Mouse (Mus musculus) central nervous system, embryonic 11.5 days (tissue): Measurements from ENCODE around the gene Samd1. TPM values are rescaled to one million over a fixed set of nuclear protein-coding genes. Genes with fewer than 3 reads are reported as not detected.

Experiments used
- polyA plus RNA-seq: library from polyadenylated mRNA; depleted of rRNA; stranded (reverse); fragments of >200 nt; gene quantifications from 2 replicates; pipeline ENCODE4 v1.2.3, GENCODE M21; 2012; rRNA removed

Gene Samd1
- 74.9 and 84.6 TPM in 2 replicates for polyA plus RNA-seq

GRCm38 (mm10) chr8:83997511-83998141 lies at the start of gene Samd1:
TSS of gene Samd1 (plus strand) at chr8:83997672.

GRCm38 (mm10) chr8:83955106-83955957 lies 42.1 kb upstream of the Samd1 start, which contains the start of the genes Gm10644 and Asf1b:
TSS of gene Gm10644 (minus strand) at chr8:83955205.
TSS of gene Asf1b (plus strand) at chr8:83955507.

GRCm38 (mm10) chr8:83972150-83973120 lies 25.0 kb upstream of the Samd1 start, which contains the start of gene Prkaca:
TSS of gene Prkaca (plus strand) at chr8:83972993.

GRCm38 (mm10) chr8:84001281-84002000 lies 4.0 kb downstream of the Samd1 start, which contains the start of gene 1700067K01Rik:
TSS of gene 1700067K01Rik (plus strand) at chr8:84001502.

GRCm38 (mm10) chr8:84011705-84012498 lies 14.4 kb downstream of the Samd1 start, which contains the start of gene 2210011C24Rik:
TSS of gene 2210011C24Rik (minus strand) at chr8:84012171.

GRCm38 (mm10) chr8:84021096-84021495 lies 23.6 kb downstream of the Samd1 start, which contains the start of gene Palm3:
TSS of gene Palm3 (plus strand) at chr8:84021471.

GRCm38 (mm10) chr8:84042066-84042947 lies 44.8 kb downstream of the Samd1 start, which contains the start of gene Il27ra:
TSS of gene Il27ra (minus strand) at chr8:84042589.

GRCm38 (mm10) chr8:84044900-84045299 lies 47.4 kb downstream of the Samd1 start, which contains the start of gene Rln3:
TSS of gene Rln3 (minus strand) at chr8:84045000.

Other genes starting within 250 kb of the Samd1 start
- 92.0 and 127 TPM in 2 replicates for gene Adgrl1, start 97.6 kb upstream of the Samd1 start, polyA plus RNA-seq
- 0.47 and 0.55 TPM in 2 replicates for gene Gm10644, start 42.5 kb upstream of the Samd1 start, polyA plus RNA-seq
- gene Asf1b, start 42.2 kb upstream of the Samd1 start, polyA plus RNA-seq: 66.3 and 80.1 TPM in 2 replicates
- gene Prkaca, start 24.7 kb upstream of the Samd1 start, polyA plus RNA-seq: 85.5 and 107 TPM in 2 replicates
- 0.81 and 1.1 TPM in 2 replicates for gene 1700067K01Rik, start 3.8 kb downstream of the Samd1 start, polyA plus RNA-seq
- gene 2210011C24Rik, start 14.5 kb downstream of the Samd1 start, polyA plus RNA-seq: 0.10 and 0.12 TPM in 2 replicates
- 6.2 and 10.8 TPM in 2 replicates for gene Palm3, start 23.8 kb downstream of the Samd1 start, polyA plus RNA-seq
- 0.37 and 0.45 TPM in 2 replicates for gene Il27ra, start 44.9 kb downstream of the Samd1 start, polyA plus RNA-seq
- gene Rln3, start 47.3 kb downstream of the Samd1 start, polyA plus RNA-seq: not detected in 2 replicates
- gene Gm10643, start 67.5 kb downstream of the Samd1 start, polyA plus RNA-seq: 2.5 and 2.7 TPM in 2 replicates
- 20.2 and 26.5 TPM in 2 replicates for gene Rfx1, start 69.2 kb downstream of the Samd1 start, polyA plus RNA-seq
- 65.4 and 90.4 TPM in 2 replicates for gene Dcaf15, start 107.1 kb downstream of the Samd1 start, polyA plus RNA-seq
- gene Podnl1, start 128.3 kb downstream of the Samd1 start, polyA plus RNA-seq: 0.07 and 0.32 TPM in 2 replicates
- 16.2 and 18.8 TPM in 2 replicates for gene Cc2d1a, start 150.3 kb downstream of the Samd1 start, polyA plus RNA-seq
- gene 4930432K21Rik, start 150.4 kb downstream of the Samd1 start, polyA plus RNA-seq: 1.4 and 1.6 TPM in 2 replicates
- 4.6 and 7.7 TPM in 2 replicates for gene Nanos3, start 187.5 kb downstream of the Samd1 start, polyA plus RNA-seq
- 39.1 and 41.8 TPM in 2 replicates for gene Zswim4, start 239.4 kb downstream of the Samd1 start, polyA plus RNA-seq